Mouse (Mus musculus): ENCODE results near the gene 4933416C03Rik. TPM values are rescaled to one million over a fixed set of nuclear protein-coding genes. Genes with fewer than 3 reads are reported as not detected.

Gene 4933416C03Rik
- polyA plus RNA-seq, 1 experiment = not detected

DNA sequence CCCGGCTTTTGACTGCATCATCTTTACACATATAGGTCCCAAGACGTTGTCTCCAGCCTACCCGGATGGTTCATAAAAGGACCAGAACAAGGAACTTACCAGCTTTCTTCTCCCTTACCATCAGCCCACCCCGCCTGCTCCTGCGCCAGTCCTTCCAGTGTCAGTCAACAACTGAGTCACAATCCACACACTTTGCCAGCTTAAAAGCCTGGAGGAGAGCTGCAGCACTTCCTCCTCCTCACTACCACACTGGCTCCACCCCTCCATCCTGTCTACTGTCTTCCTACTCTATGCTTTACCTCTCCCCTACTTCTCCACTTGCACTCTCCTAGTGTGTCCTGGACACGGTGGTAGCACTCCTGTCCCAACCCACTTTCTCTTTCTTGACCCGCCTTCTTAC is 15.2 kb downstream of the 4933416C03Rik start:
- H3K4me2 ChIP-seq (ENCODE audit: low read depth) = no peak overlapping the region
- H3K79me2 ChIP-seq (ENCODE audit: control insufficient read depth, insufficient read depth) = no peaks in the 10 kb centered on the region
- H3K36me3 ChIP-seq (ENCODE audit: control insufficient read depth, insufficient read depth) = no peaks in the 10 kb centered on the region
- H3ac ChIP-seq (ENCODE audit: control insufficient read depth, insufficient read length) = no peak overlapping the region
- TF ChIP-seq E2F4 (IDR thresholded peaks at IDR 0.05; ENCODE audit: insufficient read depth) = no peak
- no peak for TF ChIP-seq MAX (IDR thresholded peaks at IDR 0.05; ENCODE audit: low read depth)
- no peak for TF ChIP-seq REST (IDR thresholded peaks at IDR 0.05; ENCODE audit: insufficient read depth, insufficient read length)
- no peak for TF ChIP-seq CEBPB (IDR thresholded peaks at IDR 0.05; ENCODE audit: insufficient read depth, poor library complexity, severe bottlenecking)
- no peak for TF ChIP-seq POLR2AphosphoS2 (IDR thresholded peaks at IDR 0.05; ENCODE audit: insufficient read length, low read depth)
- TF ChIP-seq TCF12 (IDR thresholded peaks at IDR 0.05; ENCODE audit: insufficient read depth, poor library complexity, severe bottlenecking) = no peak
- no peak for TF ChIP-seq POLR2A (IDR thresholded peaks at IDR 0.05; ENCODE audit: insufficient read length, low read depth)
- TF ChIP-seq MYOD1 (IDR thresholded peaks at IDR 0.05; ENCODE audit: control insufficient read depth in 1 of 3, insufficient read length in 2 of 3, low read depth in 2 of 3) = no peak
- TF ChIP-seq SRF (IDR thresholded peaks at IDR 0.05; ENCODE audit: control insufficient read depth, insufficient read length, low read depth) = no peak
- TF ChIP-seq USF1 (IDR thresholded peaks at IDR 0.05; ENCODE audit: low read depth) = no peak
- TF ChIP-seq TCF3 (IDR thresholded peaks at IDR 0.05; ENCODE audit: insufficient read length, low read depth) = no peak
- TF ChIP-seq MYOG (IDR thresholded peaks at IDR 0.05; ENCODE audit: control insufficient read depth in 1 of 3, insufficient read depth in 1 of 3, insufficient read length in 2 of 3, low read depth in 2 of 3) = no peak
- H3K4me3 ChIP-seq = no peak overlapping the region
- no peaks in the 10 kb centered on the region for H3K27me3 ChIP-seq (ENCODE audit: control insufficient read depth, insufficient read depth, insufficient read length)

DNA sequence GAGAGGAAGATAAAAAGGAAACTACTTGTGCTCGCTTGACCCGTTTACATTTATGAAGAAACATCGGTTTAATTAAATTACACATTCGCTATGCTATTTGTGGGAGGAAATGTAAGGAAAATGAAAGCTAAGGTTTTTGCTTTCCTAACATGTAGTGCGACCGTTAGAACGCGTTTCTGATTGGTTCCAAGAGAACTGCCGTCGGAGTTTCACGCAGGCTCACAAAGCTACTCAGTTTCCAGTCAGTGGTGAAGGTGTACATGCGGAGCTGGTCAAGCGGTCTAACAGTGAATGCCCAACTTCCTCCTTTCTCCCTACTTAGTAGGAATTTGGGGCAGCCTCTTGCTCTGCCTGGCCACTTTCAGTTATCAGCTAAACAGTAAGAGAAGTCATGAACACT is 17.3 kb downstream of the 4933416C03Rik start:
- TF ChIP-seq POLR2AphosphoS2 (IDR thresholded peaks at IDR 0.05; ENCODE audit: insufficient read length, low read depth) (no peak), REST (IDR thresholded peaks at IDR 0.05; ENCODE audit: insufficient read depth, insufficient read length) (no peak), TCF12 (IDR thresholded peaks at IDR 0.05; ENCODE audit: insufficient read depth, poor library complexity, severe bottlenecking) (no peak), SRF (IDR thresholded peaks at IDR 0.05; ENCODE audit: control insufficient read depth, insufficient read length, low read depth) (no peak), MYOD1 (IDR thresholded peaks at IDR 0.05; ENCODE audit: control insufficient read depth in 1 of 3, insufficient read length in 2 of 3, low read depth in 2 of 3) (no peak), USF1 (IDR thresholded peaks at IDR 0.05; ENCODE audit: low read depth) (no peak), MYOG (IDR thresholded peaks at IDR 0.05; ENCODE audit: control insufficient read depth in 1 of 3, insufficient read depth in 1 of 3, insufficient read length in 2 of 3, low read depth in 2 of 3) (no peak), E2F4 (IDR thresholded peaks at IDR 0.05; ENCODE audit: insufficient read depth) (no peak), MAX (IDR thresholded peaks at IDR 0.05; ENCODE audit: low read depth) (no peak), CEBPB (IDR thresholded peaks at IDR 0.05; ENCODE audit: insufficient read depth, poor library complexity, severe bottlenecking) (no peak), TCF3 (IDR thresholded peaks at IDR 0.05; ENCODE audit: insufficient read length, low read depth) (no peak), POLR2A (IDR thresholded peaks at IDR 0.05; ENCODE audit: insufficient read length, low read depth) (no peak)
- Histone ChIP-seq H3ac (ENCODE audit: control insufficient read depth, insufficient read length) (no peak overlapping the region), H3K79me2 (ENCODE audit: control insufficient read depth, insufficient read depth) (no peaks in the 10 kb centered on the region), H3K4me2 (ENCODE audit: low read depth) (no peak overlapping the region), H3K27me3 (ENCODE audit: control insufficient read depth, insufficient read depth, insufficient read length) (no peaks in the 10 kb centered on the region), H3K4me3 (no peak overlapping the region), H3K36me3 (ENCODE audit: control insufficient read depth, insufficient read depth) (no peaks in the 10 kb centered on the region)

DNA sequence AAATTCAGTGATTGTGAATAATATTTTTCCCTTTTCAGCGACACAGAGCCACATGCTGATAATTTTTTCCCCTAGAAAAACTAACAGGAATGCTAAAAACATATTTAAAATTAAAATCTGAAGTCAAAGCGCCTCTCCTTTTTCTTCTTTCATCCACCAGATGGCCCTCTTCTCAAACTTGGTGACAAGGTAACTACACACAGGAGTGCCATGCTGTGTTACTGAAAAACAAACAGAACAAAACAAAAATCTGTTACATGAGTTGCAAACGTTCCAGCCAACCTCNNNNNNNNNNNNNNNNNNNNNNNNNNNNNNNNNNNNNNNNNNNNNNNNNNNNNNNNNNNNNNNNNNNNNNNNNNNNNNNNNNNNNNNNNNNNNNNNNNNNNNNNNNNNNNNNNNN is 29.8 kb downstream of the 4933416C03Rik start:
- Histone ChIP-seq H3ac (ENCODE audit: control insufficient read depth, insufficient read length) (no peak overlapping the region), H3K4me3 (no peak overlapping the region), H3K79me2 (ENCODE audit: control insufficient read depth, insufficient read depth) (no peaks in the 10 kb centered on the region), H3K36me3 (ENCODE audit: control insufficient read depth, insufficient read depth) (no peaks in the 10 kb centered on the region), H3K27me3 (ENCODE audit: control insufficient read depth, insufficient read depth, insufficient read length) (no peaks in the 10 kb centered on the region), H3K4me2 (ENCODE audit: low read depth) (no peak overlapping the region)
- TF ChIP-seq MYOD1 (IDR thresholded peaks at IDR 0.05; ENCODE audit: control insufficient read depth in 1 of 3, insufficient read length in 2 of 3, low read depth in 2 of 3) = no peak
- TF ChIP-seq POLR2AphosphoS2 (IDR thresholded peaks at IDR 0.05; ENCODE audit: insufficient read length, low read depth) = no peak
- TF ChIP-seq SRF (IDR thresholded peaks at IDR 0.05; ENCODE audit: control insufficient read depth, insufficient read length, low read depth) = no peak
- TF ChIP-seq CEBPB (IDR thresholded peaks at IDR 0.05; ENCODE audit: insufficient read depth, poor library complexity, severe bottlenecking) = no peak
- TF ChIP-seq TCF3 (IDR thresholded peaks at IDR 0.05; ENCODE audit: insufficient read length, low read depth) = no peak
- TF ChIP-seq MYOG (IDR thresholded peaks at IDR 0.05; ENCODE audit: control insufficient read depth in 1 of 3, insufficient read depth in 1 of 3, insufficient read length in 2 of 3, low read depth in 2 of 3) = no peak
- no peak for TF ChIP-seq MAX (IDR thresholded peaks at IDR 0.05; ENCODE audit: low read depth)
- TF ChIP-seq E2F4 (IDR thresholded peaks at IDR 0.05; ENCODE audit: insufficient read depth) = no peak
- TF ChIP-seq TCF12 (IDR thresholded peaks at IDR 0.05; ENCODE audit: insufficient read depth, poor library complexity, severe bottlenecking) = no peak
- no peak for TF ChIP-seq USF1 (IDR thresholded peaks at IDR 0.05; ENCODE audit: low read depth)
- no peak for TF ChIP-seq REST (IDR thresholded peaks at IDR 0.05; ENCODE audit: insufficient read depth, insufficient read length)
- no peak for TF ChIP-seq POLR2A (IDR thresholded peaks at IDR 0.05; ENCODE audit: insufficient read length, low read depth)

DNA sequence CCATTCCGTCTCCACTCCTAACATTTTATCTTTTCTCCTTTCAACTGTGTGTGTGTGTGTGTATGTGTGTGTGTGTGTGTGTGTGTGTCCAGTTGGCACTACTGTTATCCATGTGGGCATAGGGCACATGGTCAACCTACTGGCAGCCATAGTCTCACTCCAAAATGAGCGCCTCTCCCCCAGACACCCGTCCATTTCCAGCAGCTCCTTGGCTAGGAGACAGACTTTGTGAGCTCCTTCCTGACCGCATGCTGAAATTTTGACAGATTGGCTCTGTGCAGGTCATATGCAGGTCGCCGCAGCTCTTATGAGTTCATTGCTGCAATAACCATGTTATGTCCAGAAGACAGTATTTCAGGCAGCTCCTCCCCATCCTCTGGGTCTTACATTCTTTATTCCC is 32.9 kb downstream of the 4933416C03Rik start:
- H3ac ChIP-seq (ENCODE audit: control insufficient read depth, insufficient read length) = no peak overlapping the region
- no peaks in the 10 kb centered on the region for H3K79me2 ChIP-seq (ENCODE audit: control insufficient read depth, insufficient read depth)
- TF ChIP-seq POLR2AphosphoS2 (IDR thresholded peaks at IDR 0.05; ENCODE audit: insufficient read length, low read depth) (no peak), SRF (IDR thresholded peaks at IDR 0.05; ENCODE audit: control insufficient read depth, insufficient read length, low read depth) (no peak), CEBPB (IDR thresholded peaks at IDR 0.05; ENCODE audit: insufficient read depth, poor library complexity, severe bottlenecking) (no peak), REST (IDR thresholded peaks at IDR 0.05; ENCODE audit: insufficient read depth, insufficient read length) (no peak), MYOD1 (IDR thresholded peaks at IDR 0.05; ENCODE audit: control insufficient read depth in 1 of 3, insufficient read length in 2 of 3, low read depth in 2 of 3) (no peak), POLR2A (IDR thresholded peaks at IDR 0.05; ENCODE audit: insufficient read length, low read depth) (no peak), MYOG (IDR thresholded peaks at IDR 0.05; ENCODE audit: control insufficient read depth in 1 of 3, insufficient read depth in 1 of 3, insufficient read length in 2 of 3, low read depth in 2 of 3) (no peak), MAX (IDR thresholded peaks at IDR 0.05; ENCODE audit: low read depth) (no peak), TCF12 (IDR thresholded peaks at IDR 0.05; ENCODE audit: insufficient read depth, poor library complexity, severe bottlenecking) (no peak)
- H3K4me2 ChIP-seq (ENCODE audit: low read depth) = no peak overlapping the region
- no peak overlapping the region for H3K4me3 ChIP-seq
- peaks cover 4% of the 10 kb centered on the region for H3K27me3 ChIP-seq (ENCODE audit: control insufficient read depth, insufficient read depth, insufficient read length)
- H3K36me3 ChIP-seq (ENCODE audit: control insufficient read depth, insufficient read depth) = no peaks in the 10 kb centered on the region
